Mouse (Mus musculus) right cerebral cortex, postnatal 36 days (tissue): ENCODE data around the gene Ubxn11.

Source experiments
- DNase-seq, 2 experiments: peaks; one replicate each; pipeline ENCODE4 v3.0.0; 2022; ENCODE audit warnings: low spot score in 2 of 2, mixed read lengths in 1 of 2

Gene Ubxn11

GRCm38 (mm10) chr4:134118126-134118800 lies 15.9 kb downstream of the Ubxn11 start:
- no peak for DNase-seq

GRCm38 (mm10) chr4:134119042-134119441 lies 16.7 kb downstream of the Ubxn11 start:
- DNase-seq: no peak

- no peak for DNase-seq
Measured at GRCm38 (mm10) chr4:134119644-134120043, 17.3 kb downstream of the Ubxn11 start.

- DNase-seq: no peak
Measured at GRCm38 (mm10) chr4:134120192-134120805, 17.9 kb downstream of the Ubxn11 start.

- no peak for DNase-seq
Measured at GRCm38 (mm10) chr4:134120916-134121315, 18.5 kb downstream of the Ubxn11 start.

GRCm38 (mm10) chr4:134121571-134121970 lies 19.2 kb downstream of the Ubxn11 start:
- no peak for DNase-seq

- DNase-seq: no peak
Measured at GRCm38 (mm10) chr4:134122281-134122680, 19.9 kb downstream of the Ubxn11 start.

GRCm38 (mm10) chr4:134123147-134123546 lies 20.8 kb downstream of the Ubxn11 start:
- DNase-seq: no peak

GRCm38 (mm10) chr4:134123680-134124551 lies 21.5 kb downstream of the Ubxn11 start:
- peak; percentile 86 to 91 for DNase-seq

GRCm38 (mm10) chr4:134125383-134126060 lies 23.2 kb downstream of the Ubxn11 start:
- DNase-seq: no peak

GRCm38 (mm10) chr4:134126300-134127120 lies 24.1 kb downstream of the Ubxn11 start:
- no peak for DNase-seq

- DNase-seq: peak; percentile 74 to 80
Measured at GRCm38 (mm10) chr4:134127121-134127455, 24.7 kb downstream of the Ubxn11 start.

GRCm38 (mm10) chr4:134127793-134128192 lies 25.4 kb downstream of the Ubxn11 start:
- no peak for DNase-seq

- DNase-seq: peak; percentile 86 to 89
Measured at GRCm38 (mm10) chr4:134128221-134128982, 26.0 kb downstream of the Ubxn11 start, which contains the start of gene Sh3bgrl3. Sh3bgrl3 (minus strand) TSS chr4:134128789.

- no peak for DNase-seq
Measured at GRCm38 (mm10) chr4:134128983-134129362, 26.6 kb downstream of the Ubxn11 start.

- DNase-seq: no peak
Measured at GRCm38 (mm10) chr4:134129482-134129881, 27.1 kb downstream of the Ubxn11 start.

- DNase-seq: no peak
Measured at GRCm38 (mm10) chr4:134132117-134132516, 29.7 kb downstream of the Ubxn11 start.

GRCm38 (mm10) chr4:134132519-134133095 lies 30.2 kb downstream of the Ubxn11 start:
- DNase-seq: no peak

- no peak for DNase-seq
Measured at GRCm38 (mm10) chr4:134136280-134136926, 34.0 kb downstream of the Ubxn11 start.
